Mouse (Mus musculus) kidney, embryonic 15.5 days (tissue): ENCODE data around the gene Pald1. TPM values are rescaled to one million over a fixed set of nuclear protein-coding genes. Genes with fewer than 3 reads are reported as not detected.

Experiments
- ATAC-seq: fragments of 200-750 bp; cut with Nextera tagmentation; replicated peaks from 2 replicates; pipeline ENCODE4 v1.8.0; 2017; ENCODE audit warnings: moderate TSS enrichment; ENCODE audit not compliant: low FRiP score
- H3K27ac ChIP-seq: fragments of 300-500 bp; sonication (generic); 2 replicates; pipeline ENCODE4 v1.5.1; 2015; ENCODE audit warnings: mild to moderate bottlenecking, inconsistent platforms
- H3K27me3 ChIP-seq: fragments of 300-500 bp; sonication (generic); 2 replicates; pipeline ENCODE4 v1.6.1; 2015; ENCODE audit warnings: inconsistent platforms
- H3K36me3 ChIP-seq: fragments of 300-500 bp; sonication (generic); 2 replicates; pipeline ENCODE4 v1.6.1; 2015; ENCODE audit warnings: inconsistent platforms
- H3K4me1 ChIP-seq: fragments of 300-500 bp; sonication (generic); 2 replicates; pipeline ENCODE4 v1.6.1; 2015; ENCODE audit warnings: inconsistent platforms
- H3K4me2 ChIP-seq: fragments of 300-500 bp; sonication (generic); 2 replicates; pipeline ENCODE4 v1.6.1; 2015; ENCODE audit warnings: moderate library complexity, mild to moderate bottlenecking, inconsistent platforms
- H3K4me3 ChIP-seq: fragments of 300-500 bp; sonication (generic); replicated peaks from 2 replicates; pipeline ENCODE4 v1.5.1; 2015; ENCODE audit warnings: mild to moderate bottlenecking, inconsistent platforms
- H3K9ac ChIP-seq: fragments of 300-500 bp; sonication (generic); 2 replicates; pipeline ENCODE4 v1.6.1; 2015; ENCODE audit warnings: mild to moderate bottlenecking, inconsistent platforms
- H3K9me3 ChIP-seq: fragments of 300-500 bp; sonication (generic); replicated peaks from 2 replicates; pipeline ENCODE4 v1.6.1; 2016; ENCODE audit warnings: inconsistent platforms
- WGBS: fragments of 180-500 bp; shearing (Covaris S2); methylation state at CpG from one replicate; pipeline ENCODE4 v1.1.7; 2015; ENCODE audit warnings: mixed read lengths; 5-methylcytosine and 5-hydroxymethylcytosine counted together
- polyA plus RNA-seq: library from polyadenylated mRNA; unstranded; fragments of >200 nt; fragmentation: Nextera tagmentation; extraction: Ambion mirVana; gene quantifications from 2 replicates; pipeline ENCODE4 v1.2.1, GENCODE M21; 2015

The Pald1 gene
- polyA plus RNA-seq, 1 experiment from 2014 or later = 37.3 TPM

GRCm38 (mm10) chr10:61418131-61418900 lies 35.0 kb upstream of the Pald1 start:
- peaks cover 20% of the 10 kb centered on the region for H3K4me1 ChIP-seq
- H3K9me3 ChIP-seq = no peaks in the 10 kb centered on the region
- H3K4me3 ChIP-seq = peak overlapping the region; percentile 46
- H3K9ac ChIP-seq = peak overlapping the region; percentile 32
- H3K36me3 ChIP-seq = no peaks in the 10 kb centered on the region
- peak overlapping the region; percentile 83 for H3K4me2 ChIP-seq
- peaks cover 64% of the 10 kb centered on the region for H3K27me3 ChIP-seq
- H3K27ac ChIP-seq = no peak overlapping the region
- peak; percentile 26; the same call in 1 of the 2 replicates for ATAC-seq
- WGBS = 2% methylated on average over 50 of the region's 50 CpGs

- Histone ChIP-seq H3K9ac (peak within 1 kb of the TSS; percentile 32), H3K4me1 (peaks cover 20% of the 10 kb centered on the region), H3K4me2 (peak within 1 kb of the TSS; percentile 83), H3K27ac (no peak within 1 kb of the TSS), H3K4me3 (peak within 1 kb of the TSS; percentile 46), H3K27me3 (peaks cover 64% of the 10 kb centered on the region), H3K36me3 (no peaks in the 10 kb centered on the region), H3K9me3 (no peaks in the 10 kb centered on the region)
- 24% methylated on average over 10 of the region's 10 CpGs for WGBS
- ATAC-seq = no peak
Observed at GRCm38 (mm10) chr10:61417672-61418071, 34.3 kb upstream of the Pald1 start, which contains the start of gene Nodal. TSS of gene Nodal (plus strand) at chr10:61417972.

GRCm38 (mm10) chr10:61417046-61417445 lies 33.7 kb upstream of the Pald1 start:
- H3K27ac ChIP-seq = no peak overlapping the region
- peaks cover 20% of the 10 kb centered on the region for H3K4me1 ChIP-seq
- WGBS = 43% methylated on average over 2 of the region's 2 CpGs
- H3K9ac ChIP-seq = no peak overlapping the region
- peaks cover 64% of the 10 kb centered on the region for H3K27me3 ChIP-seq
- no peak overlapping the region for H3K4me2 ChIP-seq
- ATAC-seq = no peak
- H3K36me3 ChIP-seq = no peaks in the 10 kb centered on the region
- no peak overlapping the region for H3K4me3 ChIP-seq
- H3K9me3 ChIP-seq = no peaks in the 10 kb centered on the region

GRCm38 (mm10) chr10:61416561-61416960 lies 33.2 kb upstream of the Pald1 start:
- ATAC-seq = no peak
- Histone ChIP-seq H3K4me1 (peaks cover 20% of the 10 kb centered on the region), H3K4me2 (no peak overlapping the region), H3K27me3 (peaks cover 64% of the 10 kb centered on the region), H3K4me3 (no peak overlapping the region), H3K9ac (no peak overlapping the region), H3K36me3 (no peaks in the 10 kb centered on the region), H3K27ac (no peak overlapping the region), H3K9me3 (no peaks in the 10 kb centered on the region)
- WGBS = 37% methylated on average over 7 of the region's 7 CpGs

- Histone ChIP-seq H3K27ac (no peak overlapping the region), H3K4me3 (no peak overlapping the region), H3K4me1 (peaks cover 20% of the 10 kb centered on the region), H3K27me3 (peaks cover 64% of the 10 kb centered on the region), H3K9ac (no peak overlapping the region), H3K36me3 (no peaks in the 10 kb centered on the region), H3K9me3 (no peaks in the 10 kb centered on the region), H3K4me2 (no peak overlapping the region)
- no peak for ATAC-seq
- WGBS = 24% methylated on average over 8 of the region's 8 CpGs
Observed at GRCm38 (mm10) chr10:61415890-61416289, 32.6 kb upstream of the Pald1 start.

GRCm38 (mm10) chr10:61415240-61415639 lies 31.9 kb upstream of the Pald1 start:
- 70% methylated on average over 3 of the region's 3 CpGs for WGBS

GRCm38 (mm10) chr10:61412910-61413625 lies 29.7 kb upstream of the Pald1 start:
- Histone ChIP-seq H3K27me3 (peaks cover 35% of the 10 kb centered on the region), H3K4me1 (peaks cover 10% of the 10 kb centered on the region), H3K27ac (no peak overlapping the region), H3K9me3 (no peaks in the 10 kb centered on the region), H3K9ac (no peak overlapping the region), H3K4me3 (no peak overlapping the region), H3K4me2 (no peak overlapping the region), H3K36me3 (no peaks in the 10 kb centered on the region)
- no peak; the same call in 1 of the 2 replicates for ATAC-seq
- WGBS = 37% methylated on average over 21 of the region's 21 CpGs

More at GRCm38 (mm10) chr10:61415240-61415639, 31.9 kb upstream of the Pald1 start:
- no peak overlapping the region for H3K4me2 ChIP-seq
- H3K4me1 ChIP-seq = peaks cover 21% of the 10 kb centered on the region
- no peak overlapping the region for H3K4me3 ChIP-seq
- H3K9ac ChIP-seq = no peak overlapping the region
- H3K9me3 ChIP-seq = no peaks in the 10 kb centered on the region
- peaks cover 57% of the 10 kb centered on the region for H3K27me3 ChIP-seq
- no peak for ATAC-seq
- H3K27ac ChIP-seq = no peak overlapping the region
- no peaks in the 10 kb centered on the region for H3K36me3 ChIP-seq

GRCm38 (mm10) chr10:61410193-61410592 lies 26.9 kb upstream of the Pald1 start:
- Histone ChIP-seq H3K9ac (no peak overlapping the region), H3K4me1 (peaks cover 8% of the 10 kb centered on the region; the same call in 1 of the 2 replicates), H3K9me3 (no peaks in the 10 kb centered on the region), H3K27ac (no peak overlapping the region), H3K36me3 (no peaks in the 10 kb centered on the region), H3K27me3 (peaks cover 17% of the 10 kb centered on the region), H3K4me2 (no peak overlapping the region), H3K4me3 (no peak overlapping the region)
- 35% methylated on average over 9 of the region's 9 CpGs for WGBS
- ATAC-seq = no peak

- peaks cover 13% of the 10 kb centered on the region for H3K27me3 ChIP-seq
- WGBS = 8% methylated on average over 4 of the region's 4 CpGs
Observed at GRCm38 (mm10) chr10:61409776-61410175, 26.4 kb upstream of the Pald1 start.

GRCm38 (mm10) chr10:61405958-61406357 lies 22.6 kb upstream of the Pald1 start:
- Histone ChIP-seq H3K36me3 (no peaks in the 10 kb centered on the region), H3K4me1 (peaks cover 8% of the 10 kb centered on the region; the same call in 1 of the 2 replicates), H3K27ac (no peak overlapping the region), H3K9me3 (no peaks in the 10 kb centered on the region), H3K27me3 (peaks cover 10% of the 10 kb centered on the region), H3K4me2 (0 out of 2 replicates have a peak overlapping the region, but pooled peaks have one; percentile 7), H3K4me3 (no peak overlapping the region), H3K9ac (no peak overlapping the region)
- no peak for ATAC-seq
- 13% methylated on average over 10 of the region's 10 CpGs for WGBS

More at GRCm38 (mm10) chr10:61409776-61410175, 26.4 kb upstream of the Pald1 start:
- H3K4me1 ChIP-seq = peaks cover 8% of the 10 kb centered on the region; the same call in 1 of the 2 replicates
- H3K27ac ChIP-seq = no peak overlapping the region
- H3K36me3 ChIP-seq = no peaks in the 10 kb centered on the region
- H3K9me3 ChIP-seq = no peaks in the 10 kb centered on the region
- H3K4me3 ChIP-seq = no peak overlapping the region
- no peak for ATAC-seq
- H3K9ac ChIP-seq = no peak overlapping the region
- no peak overlapping the region for H3K4me2 ChIP-seq

- Histone ChIP-seq H3K27me3 (peaks cover 10% of the 10 kb centered on the region), H3K27ac (no peak overlapping the region), H3K4me2 (no peak overlapping the region), H3K9ac (no peak overlapping the region), H3K4me1 (0 out of 2 replicates have a peak, but pooled peaks cover 3% of the 10 kb centered on the region), H3K4me3 (no peak overlapping the region), H3K9me3 (no peaks in the 10 kb centered on the region), H3K36me3 (no peaks in the 10 kb centered on the region)
- 88% methylated on average over 2 of the region's 2 CpGs for WGBS
- no peak for ATAC-seq
Observed at GRCm38 (mm10) chr10:61402911-61403310, 19.6 kb upstream of the Pald1 start.

- Histone ChIP-seq H3K4me1 (0 out of 2 replicates have a peak, but pooled peaks cover 3% of the 10 kb centered on the region), H3K4me3 (no peak overlapping the region), H3K4me2 (no peak overlapping the region), H3K9ac (no peak overlapping the region), H3K9me3 (no peaks in the 10 kb centered on the region), H3K27ac (no peak overlapping the region), H3K27me3 (peaks cover 10% of the 10 kb centered on the region), H3K36me3 (no peaks in the 10 kb centered on the region)
- 76% methylated on average over 5 of the region's 5 CpGs for WGBS
- no peak for ATAC-seq
Observed at GRCm38 (mm10) chr10:61402480-61402879, 19.1 kb upstream of the Pald1 start.
